Mouse (Mus musculus) thymus, adult 2 months (tissue): ENCODE results near the gene 1700123O20Rik.

ENCODE experiments used
- CTCF ChIP-seq: fragments of 200-500 bp; IDR thresholded peaks from 2 replicates; pipeline ENCODE4 v1.5.1; 2012; ENCODE audit warnings: mild to moderate bottlenecking, control low read depth, low read length, moderate library complexity, borderline replicate concordance; ENCODE audit not compliant: control insufficient read depth, poor library complexity, insufficient read depth; ENCODE audit errors: extremely low read depth
- POLR2A ChIP-seq: fragments of 200-500 bp; IDR thresholded peaks from 2 replicates; pipeline ENCODE4 v1.6.1; 2012; ENCODE audit warnings: mild to moderate bottlenecking, low read length, control low read depth, moderate library complexity; ENCODE audit not compliant: control insufficient read depth, poor library complexity, insufficient read depth; ENCODE audit errors: extremely low read depth

- TF ChIP-seq CTCF (no peak), POLR2A (no peak)
Measured at GRCm38 (mm10) chr14:54650621-54651454, 35.2 kb upstream of the 1700123O20Rik start.
